Mouse (Mus musculus) forebrain, embryonic 16.5 days (tissue): Measurements from ENCODE around the gene Lrpap1. TPM values are rescaled to one million over a fixed set of nuclear protein-coding genes. Genes with fewer than 3 reads are reported as not detected.

Experiments
- ATAC-seq: fragments of 200-750 bp; cut with Nextera tagmentation; 2 replicates; pipeline ENCODE4 v1.8.0; 2017; ENCODE audit warnings: mild to moderate bottlenecking, moderate library complexity
- H3K27ac ChIP-seq: fragments of 300-500 bp; sonication (generic); 2 replicates; pipeline ENCODE4 v1.5.1; 2014; ENCODE audit warnings: low read length, control low read depth
- H3K27me3 ChIP-seq: fragments of 300-500 bp; sonication (generic); replicated peaks from 2 replicates; pipeline ENCODE4 v1.6.1; 2014; ENCODE audit warnings: low read length; ENCODE audit not compliant: control insufficient read depth, insufficient read depth
- H3K36me3 ChIP-seq: fragments of 300-500 bp; sonication (generic); 2 replicates; pipeline ENCODE4 v1.6.1; 2014; ENCODE audit not compliant: control insufficient read depth, insufficient read depth
- H3K4me1 ChIP-seq: fragments of 300-500 bp; sonication (generic); replicated peaks from 2 replicates; pipeline ENCODE4 v1.6.1; 2014; ENCODE audit warnings: low read length; ENCODE audit not compliant: control insufficient read depth, insufficient read depth
- H3K4me2 ChIP-seq: fragments of 300-500 bp; sonication (generic); 2 replicates; pipeline ENCODE4 v1.6.1; 2014; ENCODE audit warnings: mild to moderate bottlenecking, low read length, control low read depth
- H3K4me3 ChIP-seq: fragments of 300-500 bp; sonication (generic); replicated peaks from 2 replicates; pipeline ENCODE4 v1.5.1; 2014; ENCODE audit warnings: mild to moderate bottlenecking, low read length, control low read depth
- H3K9ac ChIP-seq: fragments of 300-500 bp; sonication (generic); replicated peaks from 2 replicates; pipeline ENCODE4 v1.6.1; 2014; ENCODE audit warnings: low read depth, low read length, control low read depth
- H3K9me3 ChIP-seq: fragments of 300-500 bp; sonication (generic); 2 replicates; pipeline ENCODE4 v1.6.1; 2016; ENCODE audit warnings: low read length; ENCODE audit not compliant: control insufficient read depth
- WGBS: fragments of 180-500 bp; shearing (Covaris S2); extraction: QIAGEN DNeasy Blood & Tissue Kit; methylation state at CpG from one replicate; pipeline ENCODE4 v1.1.7; 2014; 5-methylcytosine and 5-hydroxymethylcytosine counted together
- polyA plus RNA-seq: library from polyadenylated mRNA; unstranded; fragments of >200 nt; fragmentation: Nextera tagmentation; extraction: Ambion mirVana; gene quantifications from 2 replicates; pipeline ENCODE4 v1.2.1, GENCODE M21; 2015

Lrpap1 gene
- polyA plus RNA-seq, 1 experiment from 2014 or later: 155 TPM

- H3K9ac ChIP-seq: no peak overlapping the region
- no peak overlapping the region for H3K27ac ChIP-seq
- H3K9me3 ChIP-seq: no peaks in the 10 kb centered on the region
- no peak overlapping the region for H3K4me3 ChIP-seq
- no peak for ATAC-seq
- H3K4me2 ChIP-seq: no peak overlapping the region
- 66% methylated on average over 9 of the region's 9 CpGs for WGBS
- peaks cover 5% of the 10 kb centered on the region; the same call in 1 of the 2 replicates for H3K4me1 ChIP-seq
- no peaks in the 10 kb centered on the region for H3K27me3 ChIP-seq
- H3K36me3 ChIP-seq: no peaks in the 10 kb centered on the region
Measured at GRCm38 (mm10) chr5:35073992-35074391, 31.6 kb downstream of the Lrpap1 start.

DNA sequence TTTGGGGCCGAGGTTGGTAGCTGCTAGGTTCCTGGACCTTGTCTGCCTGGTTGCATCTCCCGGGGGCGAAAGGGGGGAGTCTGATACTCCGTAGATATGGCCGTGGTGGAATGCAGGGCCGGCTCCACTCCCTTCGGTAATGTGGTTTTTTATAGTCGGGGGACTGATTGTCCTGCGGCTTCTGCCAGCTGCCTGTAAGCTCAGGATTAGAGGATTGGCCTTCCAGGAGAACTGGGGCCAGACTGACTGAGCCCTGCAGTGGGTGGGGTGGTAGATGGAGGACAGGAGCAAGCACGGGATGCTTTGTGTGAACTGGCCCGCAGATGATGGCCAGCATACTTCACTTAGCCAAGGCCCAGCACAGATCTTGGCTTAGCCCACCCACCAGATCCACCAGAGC lies 32.3 kb downstream of the Lrpap1 start:
- H3K4me1 ChIP-seq: peaks cover 5% of the 10 kb centered on the region; the same call in 1 of the 2 replicates
- no peak for ATAC-seq

GRCm38 (mm10) chr5:35071855-35072254 lies 33.7 kb downstream of the Lrpap1 start:
- H3K27me3 ChIP-seq: no peaks in the 10 kb centered on the region
- no peak overlapping the region for H3K27ac ChIP-seq
- peaks cover 5% of the 10 kb centered on the region; the same call in 1 of the 2 replicates for H3K4me1 ChIP-seq
- ATAC-seq: no peak
- H3K9me3 ChIP-seq: no peaks in the 10 kb centered on the region
- no peaks in the 10 kb centered on the region for H3K36me3 ChIP-seq
- H3K9ac ChIP-seq: no peak overlapping the region
- no peak overlapping the region for H3K4me2 ChIP-seq
- WGBS: 92% methylated on average over 6 of the region's 6 CpGs
- no peak overlapping the region for H3K4me3 ChIP-seq

More for the DNA sequence above, 32.3 kb downstream of the Lrpap1 start:
- H3K4me2 ChIP-seq: no peak overlapping the region
- no peak overlapping the region for H3K4me3 ChIP-seq
- H3K9me3 ChIP-seq: no peaks in the 10 kb centered on the region
- H3K36me3 ChIP-seq: no peaks in the 10 kb centered on the region
- 85% methylated on average over 11 of the region's 11 CpGs for WGBS
- no peak overlapping the region for H3K9ac ChIP-seq
- H3K27me3 ChIP-seq: no peaks in the 10 kb centered on the region
- no peak overlapping the region for H3K27ac ChIP-seq

DNA sequence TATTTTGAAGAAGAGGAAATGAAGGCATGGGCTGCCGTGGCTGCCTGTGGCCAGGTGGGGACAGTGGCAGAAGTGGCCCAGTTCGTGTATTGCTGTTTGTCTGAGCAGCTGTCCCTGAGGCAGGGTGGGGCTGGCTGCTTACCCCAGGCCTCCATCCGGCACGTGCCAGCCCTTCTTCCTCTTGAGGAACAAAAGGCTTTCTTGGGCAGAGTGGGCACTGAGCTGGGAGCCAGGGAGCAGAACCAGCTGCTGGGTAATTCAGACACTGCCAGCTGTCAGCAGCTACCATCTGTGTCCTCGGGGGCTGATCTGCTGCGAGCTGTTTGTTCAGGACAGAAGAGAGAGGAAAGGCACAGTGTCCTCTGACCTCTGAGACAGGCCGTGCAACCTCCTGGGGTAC lies 34.6 kb downstream of the Lrpap1 start:
- Histone ChIP-seq H3K4me1 (peaks cover 5% of the 10 kb centered on the region; the same call in 1 of the 2 replicates), H3K27ac (no peak overlapping the region), H3K4me3 (no peak overlapping the region), H3K9me3 (no peaks in the 10 kb centered on the region), H3K4me2 (no peak overlapping the region), H3K27me3 (no peaks in the 10 kb centered on the region), H3K36me3 (no peaks in the 10 kb centered on the region), H3K9ac (no peak overlapping the region)
- 31% methylated on average over 7 of the region's 7 CpGs for WGBS
- ATAC-seq: peak; percentile 65

GRCm38 (mm10) chr5:35070314-35070713 lies 35.3 kb downstream of the Lrpap1 start:
- peaks cover 5% of the 10 kb centered on the region; the same call in 1 of the 2 replicates for H3K4me1 ChIP-seq
- H3K9me3 ChIP-seq: no peaks in the 10 kb centered on the region
- H3K4me3 ChIP-seq: no peak overlapping the region
- ATAC-seq: no peak
- H3K36me3 ChIP-seq: no peaks in the 10 kb centered on the region
- no peak overlapping the region for H3K4me2 ChIP-seq
- no peak overlapping the region for H3K9ac ChIP-seq
- no peaks in the 10 kb centered on the region for H3K27me3 ChIP-seq
- no peak overlapping the region for H3K27ac ChIP-seq
- 85% methylated on average over 8 of the region's 8 CpGs for WGBS

GRCm38 (mm10) chr5:35069841-35070240 lies 35.7 kb downstream of the Lrpap1 start:
- H3K27ac ChIP-seq: no peak overlapping the region
- no peak for ATAC-seq
- WGBS: 90% methylated on average over 2 of the region's 2 CpGs

GRCm38 (mm10) chr5:35060098-35060497 lies 45.5 kb downstream of the Lrpap1 start:
- Histone ChIP-seq H3K27me3 (no peaks in the 10 kb centered on the region), H3K4me2 (no peak overlapping the region), H3K36me3 (no peaks in the 10 kb centered on the region), H3K9ac (no peak overlapping the region), H3K4me1 (peaks cover 17% of the 10 kb centered on the region), H3K4me3 (no peak overlapping the region), H3K27ac (no peak overlapping the region), H3K9me3 (no peaks in the 10 kb centered on the region)
- whole genome bisulfite sequencing: 84% methylated on average over 3 of the region's 3 CpGs
- ATAC-seq: no peak

More at GRCm38 (mm10) chr5:35069841-35070240, 35.7 kb downstream of the Lrpap1 start:
- Histone ChIP-seq H3K9ac (no peak overlapping the region), H3K4me3 (no peak overlapping the region), H3K27me3 (no peaks in the 10 kb centered on the region), H3K36me3 (no peaks in the 10 kb centered on the region), H3K4me2 (no peak overlapping the region), H3K4me1 (peaks cover 5% of the 10 kb centered on the region; the same call in 1 of the 2 replicates), H3K9me3 (no peaks in the 10 kb centered on the region)

DNA sequence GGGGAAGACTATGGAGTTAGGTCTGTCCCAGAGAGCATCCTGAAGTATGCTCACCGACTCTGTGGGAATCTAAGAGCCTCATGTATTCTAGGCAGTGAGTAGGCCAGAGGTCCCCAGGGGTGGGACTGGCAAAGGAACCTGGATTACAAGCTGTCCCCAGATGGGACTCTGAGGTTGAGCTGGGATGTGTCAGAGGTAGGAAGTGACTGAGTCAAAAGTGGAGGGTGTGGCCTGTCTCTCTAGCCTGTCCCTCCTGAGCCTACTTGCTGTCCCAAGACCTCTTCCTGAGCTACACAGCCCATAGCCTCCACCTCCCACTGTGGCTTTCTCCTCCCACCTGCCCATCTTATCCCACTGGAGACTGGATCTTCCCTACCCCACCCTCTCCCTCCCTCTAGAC lies 47.4 kb downstream of the Lrpap1 start:
- H3K4me3 ChIP-seq: peak overlapping the region; percentile 60

GRCm38 (mm10) chr5:35057582-35057981 lies 48.0 kb downstream of the Lrpap1 start:
- no peak overlapping the region for H3K27ac ChIP-seq
- peak; percentile 16; the same call in 1 of the 2 replicates for ATAC-seq
- no peaks in the 10 kb centered on the region for H3K36me3 ChIP-seq
- peak overlapping the region; percentile 74 for H3K9ac ChIP-seq
- peaks cover 18% of the 10 kb centered on the region for H3K4me1 ChIP-seq
- 12% methylated on average over 4 of the region's 4 CpGs for WGBS
- H3K27me3 ChIP-seq: no peaks in the 10 kb centered on the region
- H3K4me3 ChIP-seq: peak overlapping the region; percentile 60
- no peaks in the 10 kb centered on the region for H3K9me3 ChIP-seq
- peak overlapping the region; percentile 91 for H3K4me2 ChIP-seq

More for the DNA sequence above, 47.4 kb downstream of the Lrpap1 start:
- no peaks in the 10 kb centered on the region for H3K9me3 ChIP-seq
- peak overlapping the region; percentile 91 for H3K4me2 ChIP-seq
- H3K9ac ChIP-seq: no peak overlapping the region; the same call in 1 of the 2 replicates
- no peaks in the 10 kb centered on the region for H3K27me3 ChIP-seq
- no peak overlapping the region for H3K27ac ChIP-seq
- H3K36me3 ChIP-seq: no peaks in the 10 kb centered on the region
- no peak for ATAC-seq
- H3K4me1 ChIP-seq: peaks cover 18% of the 10 kb centered on the region
- whole genome bisulfite sequencing: 58% methylated on average over 1 of the region's 1 CpGs
